Mouse (Mus musculus) liver, adult 2 months (tissue): Measurements from ENCODE around the gene Ppp1cc.

Source experiments
- CTCF ChIP-seq: fragments of 200-500 bp; IDR thresholded peaks from 2 replicates; pipeline ENCODE4 v1.5.1; 2011; ENCODE audit warnings: low read depth, low read length, control low read depth
- POLR2A ChIP-seq: fragments of 200-500 bp; IDR thresholded peaks from 2 replicates; pipeline ENCODE4 v1.6.1; 2011; ENCODE audit warnings: low read length, control low read depth; ENCODE audit not compliant: insufficient read depth; ENCODE audit errors: extremely low read depth

GRCm38 (mm10) chr5:122158557-122159515 is 758 bp downstream of the Ppp1cc start:
- no peak for TF ChIP-seq CTCF
- TF ChIP-seq POLR2A, result no peak
